Mouse (Mus musculus) small intestine, adult 2 months (tissue): Measurements from ENCODE around the gene Gm1043.

ENCODE experiments used
- CTCF ChIP-seq: fragments of 200-500 bp; IDR thresholded peaks from 2 replicates; pipeline ENCODE4 v1.5.1; 2012; ENCODE audit warnings: low read depth, mild to moderate bottlenecking, control low read depth, inconsistent platforms, low read length, moderate library complexity, mixed read lengths; ENCODE audit not compliant: insufficient replicate concordance, insufficient read length; ENCODE audit errors: extremely low read depth
- POLR2A ChIP-seq: fragments of 200-500 bp; IDR thresholded peaks from 2 replicates; pipeline ENCODE4 v1.6.1; 2012; ENCODE audit warnings: low read depth, mild to moderate bottlenecking, control low read depth, inconsistent platforms, low read length, moderate library complexity

- TF ChIP-seq CTCF (no peak), POLR2A (no peak)
Observed at GRCm38 (mm10) chr5:37077330-37077698, 7.9 kb upstream of the Gm1043 start.
